Mouse (Mus musculus): ENCODE measurements around the gene Mrpl47. TPM values are rescaled to one million over a fixed set of nuclear protein-coding genes. Genes with fewer than 3 reads are reported as not detected.
"Not testable (repeated sequence)": the region's sequence is repeated elsewhere in the genome, so short reads cannot be mapped to it uniquely, and the experiment has no call there.

Mrpl47 gene
- total RNA-seq, 1 experiment from 2014 or later, result 30.9 TPM

GRCm38 (mm10) chr3:32713711-32714110 is 23.7 kb downstream of the Mrpl47 start:
- ATAC-seq (replicated peaks in 1 of 2; ENCODE audit: insufficient read depth in 1 of 2, low FRiP score in 2 of 2, low TSS enrichment in 1 of 2, low read depth in 1 of 2, poor library complexity in 2 of 2, severe bottlenecking in 2 of 2), result no peak

- ATAC-seq (replicated peaks in 1 of 2; ENCODE audit: insufficient read depth in 1 of 2, low FRiP score in 2 of 2, low TSS enrichment in 1 of 2, low read depth in 1 of 2, poor library complexity in 2 of 2, severe bottlenecking in 2 of 2), result no peak
Measured at GRCm38 (mm10) chr3:32709388-32709787, 28.0 kb downstream of the Mrpl47 start.

DNA sequence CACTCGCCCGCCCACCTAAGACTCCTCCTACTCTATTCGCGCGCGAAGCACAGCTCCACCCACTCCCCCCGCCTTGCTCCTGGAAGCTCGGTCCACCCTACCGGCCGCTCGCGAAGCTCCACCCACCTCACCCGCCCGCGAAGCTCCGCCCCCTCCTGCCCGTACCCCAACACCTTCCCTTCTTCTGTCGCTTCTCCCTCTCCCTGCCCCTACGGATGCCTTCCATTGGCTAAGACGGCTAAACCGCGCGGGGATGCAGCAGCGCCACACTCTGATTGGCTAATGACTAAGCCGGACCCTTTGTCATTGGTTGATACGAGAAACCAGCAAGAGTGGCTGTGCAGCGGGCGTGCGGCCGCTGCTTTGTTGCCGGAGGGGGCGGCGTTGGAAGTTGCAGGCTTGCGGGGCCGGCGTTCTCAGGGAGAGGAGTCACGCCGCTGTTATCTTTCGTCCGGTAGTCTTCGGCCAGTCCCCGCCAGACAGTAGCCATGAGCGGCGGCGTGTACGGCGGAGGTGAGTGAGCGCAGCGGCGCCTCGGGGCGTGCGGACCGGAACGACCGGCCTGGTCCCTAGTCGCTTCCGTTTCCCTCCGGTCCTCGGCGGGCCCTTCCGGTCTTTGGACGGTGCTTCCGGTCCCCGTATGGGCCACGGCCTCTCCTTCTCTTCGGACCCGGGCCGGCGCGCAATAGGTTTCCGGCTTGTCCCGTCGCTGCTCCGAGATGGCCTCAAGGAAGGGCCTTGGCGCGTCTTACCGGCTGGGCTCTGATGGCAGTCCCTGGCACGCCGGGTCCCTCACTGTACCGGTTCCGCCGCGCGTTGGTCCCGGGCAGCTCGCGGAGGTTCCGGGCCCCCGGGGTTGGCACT is 28.8 kb downstream of the Mrpl47 start:
- peak; percentile 98 to 100 for ATAC-seq (replicated peaks in 1 of 2; ENCODE audit: insufficient read depth in 1 of 2, low FRiP score in 2 of 2, low TSS enrichment in 1 of 2, low read depth in 1 of 2, poor library complexity in 2 of 2, severe bottlenecking in 2 of 2)

DNA sequence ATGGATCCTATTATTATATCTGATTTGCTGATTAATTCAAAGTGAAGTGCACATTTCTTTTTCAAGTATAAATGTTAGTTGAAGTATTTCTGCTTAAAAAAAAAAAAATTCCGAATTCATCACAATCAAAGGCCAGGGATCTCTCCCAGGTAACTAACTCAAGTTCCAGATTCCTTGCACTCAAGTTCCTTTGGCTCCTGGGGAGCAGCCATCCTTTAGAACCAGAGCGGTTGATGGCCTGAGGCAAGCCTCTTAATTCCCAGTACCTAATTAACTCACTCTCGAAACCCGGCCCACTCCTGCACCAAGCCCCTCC is 29.4 kb downstream of the Mrpl47 start:
- ATAC-seq (replicated peaks in 1 of 2; ENCODE audit: insufficient read depth in 1 of 2, low FRiP score in 2 of 2, low TSS enrichment in 1 of 2, low read depth in 1 of 2, poor library complexity in 2 of 2, severe bottlenecking in 2 of 2), result no peak

- ATAC-seq (replicated peaks in 1 of 2; ENCODE audit: insufficient read depth in 1 of 2, low FRiP score in 2 of 2, low TSS enrichment in 1 of 2, low read depth in 1 of 2, poor library complexity in 2 of 2, severe bottlenecking in 2 of 2), result not testable (repeated sequence)
Measured at GRCm38 (mm10) chr3:32705647-32706348, 31.6 kb downstream of the Mrpl47 start, which contains the start of gene Actl6a. Actl6a (plus strand) TSS chr3:32706298.

GRCm38 (mm10) chr3:32704632-32705031 is 32.8 kb downstream of the Mrpl47 start:
- ATAC-seq (replicated peaks in 1 of 2; ENCODE audit: insufficient read depth in 1 of 2, low FRiP score in 2 of 2, low TSS enrichment in 1 of 2, low read depth in 1 of 2, poor library complexity in 2 of 2, severe bottlenecking in 2 of 2), result not testable (repeated sequence)

- not testable (repeated sequence) for ATAC-seq (replicated peaks in 1 of 2; ENCODE audit: insufficient read depth in 1 of 2, low FRiP score in 2 of 2, low TSS enrichment in 1 of 2, low read depth in 1 of 2, poor library complexity in 2 of 2, severe bottlenecking in 2 of 2)
Measured at GRCm38 (mm10) chr3:32704021-32704420, 33.4 kb downstream of the Mrpl47 start.

DNA sequence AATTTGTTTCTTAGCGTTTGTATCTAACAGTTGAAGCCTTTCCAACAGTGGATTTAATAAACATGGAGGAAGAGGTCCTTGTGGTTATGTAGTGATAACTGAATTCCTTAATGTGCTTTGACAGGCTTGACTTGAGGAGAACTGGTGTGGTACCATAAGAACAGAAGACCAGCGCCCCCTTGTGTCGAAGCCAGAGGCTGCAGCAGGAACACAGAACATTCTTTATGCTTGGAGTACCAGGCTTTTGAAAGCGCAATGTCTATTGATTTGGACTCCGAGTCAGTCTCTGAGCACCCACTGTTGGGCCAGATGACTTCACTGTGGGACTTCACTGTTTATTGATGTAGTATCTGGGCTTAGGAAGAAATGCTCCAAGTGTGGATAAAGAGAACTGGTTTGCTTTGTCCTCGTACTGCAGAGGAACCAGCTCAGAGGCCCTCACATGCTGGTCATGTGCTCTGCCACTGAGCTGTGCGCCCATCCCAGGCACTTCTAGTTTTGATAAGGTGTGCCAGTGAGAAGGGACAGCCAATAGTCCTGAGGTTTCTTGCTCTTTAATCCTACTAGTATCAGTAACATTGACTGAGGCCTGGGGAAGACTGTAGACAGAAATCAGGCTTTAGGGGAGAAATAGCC is 39.1 kb downstream of the Mrpl47 start:
- peak; percentile 93 to 96 for ATAC-seq (replicated peaks in 1 of 2; ENCODE audit: insufficient read depth in 1 of 2, low FRiP score in 2 of 2, low TSS enrichment in 1 of 2, low read depth in 1 of 2, poor library complexity in 2 of 2, severe bottlenecking in 2 of 2)

GRCm38 (mm10) chr3:32695583-32695980 is 41.8 kb downstream of the Mrpl47 start:
- no peak for ATAC-seq (replicated peaks in 1 of 2; ENCODE audit: insufficient read depth in 1 of 2, low FRiP score in 2 of 2, low TSS enrichment in 1 of 2, low read depth in 1 of 2, poor library complexity in 2 of 2, severe bottlenecking in 2 of 2)

GRCm38 (mm10) chr3:32694737-32695582 is 42.4 kb downstream of the Mrpl47 start:
- no peak for ATAC-seq (replicated peaks in 1 of 2; ENCODE audit: insufficient read depth in 1 of 2, low FRiP score in 2 of 2, low TSS enrichment in 1 of 2, low read depth in 1 of 2, poor library complexity in 2 of 2, severe bottlenecking in 2 of 2)

- ATAC-seq (replicated peaks in 1 of 2; ENCODE audit: insufficient read depth in 1 of 2, low FRiP score in 2 of 2, low TSS enrichment in 1 of 2, low read depth in 1 of 2, poor library complexity in 2 of 2, severe bottlenecking in 2 of 2), result no peak
Measured at GRCm38 (mm10) chr3:32694211-32694610, 43.2 kb downstream of the Mrpl47 start.

- ATAC-seq (replicated peaks in 1 of 2; ENCODE audit: insufficient read depth in 1 of 2, low FRiP score in 2 of 2, low TSS enrichment in 1 of 2, low read depth in 1 of 2, poor library complexity in 2 of 2, severe bottlenecking in 2 of 2), result no peak
Measured at GRCm38 (mm10) chr3:32691841-32692240, 45.6 kb downstream of the Mrpl47 start.

DNA sequence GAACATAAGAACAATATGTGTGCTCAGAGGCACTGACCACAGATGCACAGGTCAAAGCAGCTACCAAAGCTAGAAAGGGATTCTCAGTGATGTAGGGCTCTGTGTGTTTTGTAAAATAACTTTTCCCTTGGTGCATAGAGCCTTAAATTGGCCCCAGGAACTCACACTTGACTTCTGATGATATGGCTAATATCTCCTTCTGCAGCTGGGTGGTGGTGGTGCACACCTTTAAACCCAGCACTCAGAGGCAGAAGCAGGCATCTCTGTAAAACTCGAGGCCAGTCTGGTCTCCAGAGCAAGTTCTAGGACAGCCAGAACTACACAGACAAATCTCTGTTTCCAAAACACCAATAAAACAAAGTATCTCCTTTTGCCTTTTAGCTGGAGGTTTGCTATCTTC is 46.5 kb downstream of the Mrpl47 start:
- ATAC-seq (replicated peaks in 1 of 2; ENCODE audit: insufficient read depth in 1 of 2, low FRiP score in 2 of 2, low TSS enrichment in 1 of 2, low read depth in 1 of 2, poor library complexity in 2 of 2, severe bottlenecking in 2 of 2), result no peak

DNA sequence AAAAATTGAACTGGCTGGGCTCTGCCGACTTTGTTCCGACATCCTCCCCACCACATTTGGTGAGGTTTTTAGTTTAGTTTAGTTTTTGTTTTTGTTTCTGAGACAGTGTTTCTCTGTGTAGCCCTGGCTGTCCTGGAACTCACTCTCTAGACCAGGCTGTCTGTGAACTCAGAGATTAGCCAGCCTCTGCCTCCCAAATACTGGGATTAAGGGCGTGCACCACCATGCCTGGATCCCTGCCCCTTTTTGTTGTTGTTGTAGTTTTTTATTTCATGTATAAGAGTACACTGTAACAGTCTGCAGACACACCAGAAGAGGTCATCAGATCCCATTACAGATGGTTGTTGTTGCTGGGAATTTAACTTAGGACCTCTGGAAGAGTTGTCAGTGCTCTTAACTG is 47.4 kb downstream of the Mrpl47 start:
- ATAC-seq (replicated peaks in 1 of 2; ENCODE audit: insufficient read depth in 1 of 2, low FRiP score in 2 of 2, low TSS enrichment in 1 of 2, low read depth in 1 of 2, poor library complexity in 2 of 2, severe bottlenecking in 2 of 2), result no peak

DNA sequence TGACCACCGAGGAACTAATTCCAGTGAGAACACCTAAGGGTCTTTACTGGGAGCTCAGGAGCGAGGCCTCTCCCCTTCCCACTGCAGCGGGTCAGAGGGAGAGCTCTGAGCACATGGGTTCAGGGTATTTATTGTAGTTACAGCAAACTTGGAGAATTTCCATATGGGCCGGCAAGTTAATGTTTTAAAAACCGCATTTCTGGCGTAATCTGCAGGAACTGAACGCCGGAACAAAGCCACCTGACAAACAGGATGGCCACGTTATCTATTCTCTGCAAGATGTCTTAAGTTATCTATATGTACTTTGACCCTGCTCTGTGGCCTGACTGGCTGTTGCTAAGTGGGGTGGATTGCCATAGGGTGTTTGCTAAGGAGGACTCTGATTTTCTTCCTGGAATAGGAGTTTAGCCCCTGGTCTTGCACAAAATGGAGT is 47.8 kb downstream of the Mrpl47 start:
- ATAC-seq (replicated peaks in 1 of 2; ENCODE audit: insufficient read depth in 1 of 2, low FRiP score in 2 of 2, low TSS enrichment in 1 of 2, low read depth in 1 of 2, poor library complexity in 2 of 2, severe bottlenecking in 2 of 2), result no peak

GRCm38 (mm10) chr3:32687156-32687555 is 50.2 kb downstream of the Mrpl47 start:
- ATAC-seq (replicated peaks in 1 of 2; ENCODE audit: insufficient read depth in 1 of 2, low FRiP score in 2 of 2, low TSS enrichment in 1 of 2, low read depth in 1 of 2, poor library complexity in 2 of 2, severe bottlenecking in 2 of 2), result no peak

DNA sequence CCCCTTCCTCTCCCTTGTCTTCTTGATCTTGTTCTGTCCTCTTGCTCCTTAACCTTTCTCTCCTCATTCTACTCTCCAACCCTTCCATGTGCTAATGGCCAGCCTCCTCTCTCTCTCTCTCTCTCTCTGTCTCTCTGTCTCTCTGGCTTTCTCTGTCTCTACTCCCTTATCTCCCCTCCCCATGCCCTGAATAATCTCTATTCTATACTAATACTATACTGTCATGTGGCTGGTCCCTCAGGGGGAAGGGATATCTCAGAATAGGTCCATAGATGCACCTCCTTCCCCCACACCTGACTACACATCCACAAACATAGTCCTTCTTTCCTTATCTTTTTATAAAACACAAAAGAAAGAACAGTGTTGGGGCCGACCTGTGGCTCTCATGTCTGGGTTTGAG is 50.9 kb downstream of the Mrpl47 start:
- no peak for ATAC-seq (replicated peaks in 1 of 2; ENCODE audit: insufficient read depth in 1 of 2, low FRiP score in 2 of 2, low TSS enrichment in 1 of 2, low read depth in 1 of 2, poor library complexity in 2 of 2, severe bottlenecking in 2 of 2)

Data from hematopoietic stem cell, adult 5-6 weeks (primary cell).